Mouse (Mus musculus): ENCODE data around the gene Pdcd4.

- TF ChIP-seq CTCF (conservative IDR thresholded peaks at IDR 0.05; ENCODE audit: low read length) = no peak
- TF ChIP-seq POU5F1 (IDR thresholded peaks at IDR 0.05; ENCODE audit: borderline replicate concordance, low read length) = no peak
- no peak for TF ChIP-seq NANOG (IDR thresholded peaks at IDR 0.05; ENCODE audit: borderline replicate concordance, low read length)
Measured at GRCm38 (mm10) chr19:53856794-53857193, 35.2 kb upstream of the Pdcd4 start.

All from E14TG2a.4 (cell line).